Mouse (Mus musculus): Measurements from ENCODE around the gene Stac3. TPM values are rescaled to one million over a fixed set of nuclear protein-coding genes. Genes with fewer than 3 reads are reported as not detected.

The Stac3 gene
- polyA plus RNA-seq, 2 experiments, result 0.37 TPM; not detected in 1

GRCm38 (mm10) chr10:127491128-127491512, 10.4 kb upstream of the Stac3 start:
- no peak for TF ChIP-seq EP300 (IDR thresholded peaks at IDR 0.05; ENCODE audit: low read depth)
- no peak for TF ChIP-seq CTCF (IDR thresholded peaks at IDR 0.05; ENCODE audit: low read depth)
- 74% methylated on average over 8 of the region's 8 CpGs for WGBS (ENCODE audit: insufficient replicate concordance)

GRCm38 (mm10) chr10:127492118-127492517, 9.4 kb upstream of the Stac3 start:
- WGBS (ENCODE audit: insufficient replicate concordance), result 81% methylated on average over 3 of the region's 3 CpGs
- no peak overlapping the region for H3K27ac ChIP-seq
- DNase-seq (ENCODE audit: low read depth in 3 of 3, low spot score in 3 of 3) (no peak), ATAC-seq (ENCODE audit: insufficient read depth) (no peak)
- peaks cover 13% of the 10 kb centered on the region for H3K36me3 ChIP-seq (replicated peaks; ENCODE audit: control insufficient read depth, insufficient read depth, low read depth)
- TF ChIP-seq EP300 (IDR thresholded peaks at IDR 0.05; ENCODE audit: low read depth), result no peak
- TF ChIP-seq CTCF (IDR thresholded peaks at IDR 0.05; ENCODE audit: low read depth), result no peak
- no peak overlapping the region for H3K4me3 ChIP-seq (ENCODE audit: insufficient read depth in 1 of 2, low read depth in 2 of 2, low read length in 2 of 2)
- no peak overlapping the region for H3K4me2 ChIP-seq (ENCODE audit: low read depth)
- no peaks in the 10 kb centered on the region for H3K4me1 ChIP-seq (replicated peaks; ENCODE audit: control insufficient read depth in 2 of 2, insufficient read depth in 2 of 2, low read length in 1 of 2)
- H3K9me3 ChIP-seq (ENCODE audit: control insufficient read depth, low read length), result no peaks in the 10 kb centered on the region
- no peaks in the 10 kb centered on the region for H3K27me3 ChIP-seq (ENCODE audit: control insufficient read depth, insufficient read depth, low read length)
- H3K9ac ChIP-seq (replicated peaks), result no peak overlapping the region

More at GRCm38 (mm10) chr10:127491128-127491512, 10.4 kb upstream of the Stac3 start:
- H3K9me3 ChIP-seq (ENCODE audit: control insufficient read depth, low read length), result no peaks in the 10 kb centered on the region
- no peak overlapping the region for H3K27ac ChIP-seq
- ATAC-seq (ENCODE audit: insufficient read depth) (no peak), DNase-seq (ENCODE audit: low read depth in 3 of 3, low spot score in 3 of 3) (no peak)
- no peak overlapping the region for H3K4me2 ChIP-seq (ENCODE audit: low read depth)
- H3K4me1 ChIP-seq (replicated peaks; ENCODE audit: control insufficient read depth in 2 of 2, insufficient read depth in 2 of 2, low read length in 1 of 2), result no peaks in the 10 kb centered on the region
- H3K36me3 ChIP-seq (replicated peaks; ENCODE audit: control insufficient read depth, insufficient read depth, low read depth), result peaks cover 11% of the 10 kb centered on the region
- no peak overlapping the region for H3K4me3 ChIP-seq (ENCODE audit: insufficient read depth in 1 of 2, low read depth in 2 of 2, low read length in 2 of 2)
- no peak overlapping the region for H3K9ac ChIP-seq (replicated peaks)
- no peaks in the 10 kb centered on the region for H3K27me3 ChIP-seq (ENCODE audit: control insufficient read depth, insufficient read depth, low read length)

GRCm38 (mm10) chr10:127496156-127496555, 5.3 kb upstream of the Stac3 start:
- no peak for TF ChIP-seq EP300 (IDR thresholded peaks at IDR 0.05; ENCODE audit: low read depth)
- TF ChIP-seq CTCF (IDR thresholded peaks at IDR 0.05; ENCODE audit: low read depth), result no peak

GRCm38 (mm10) chr10:127499516-127499915, 2.0 kb upstream of the Stac3 start:
- H3K36me3 ChIP-seq (replicated peaks; ENCODE audit: control insufficient read depth, insufficient read depth, low read depth), result peaks cover 4% of the 10 kb centered on the region; the same call in 1 of the 2 replicates
- no peaks in the 10 kb centered on the region for H3K9me3 ChIP-seq (ENCODE audit: control insufficient read depth, low read length)

More at GRCm38 (mm10) chr10:127496156-127496555, 5.3 kb upstream of the Stac3 start:
- H3K9me3 ChIP-seq (ENCODE audit: control insufficient read depth, low read length), result no peaks in the 10 kb centered on the region
- WGBS (ENCODE audit: insufficient replicate concordance), result 77% methylated on average over 3 of the region's 3 CpGs
- DNase-seq (ENCODE audit: low read depth in 3 of 3, low spot score in 3 of 3), result no peak
- H3K36me3 ChIP-seq (replicated peaks; ENCODE audit: control insufficient read depth, insufficient read depth, low read depth), result peaks cover 13% of the 10 kb centered on the region; the same call in 1 of the 2 replicates
- no peak overlapping the region for H3K27ac ChIP-seq
- no peaks in the 10 kb centered on the region for H3K4me1 ChIP-seq (replicated peaks; ENCODE audit: control insufficient read depth in 2 of 2, insufficient read depth in 2 of 2, low read length in 1 of 2)
- no peaks in the 10 kb centered on the region for H3K27me3 ChIP-seq (ENCODE audit: control insufficient read depth, insufficient read depth, low read length)
- ATAC-seq (ENCODE audit: insufficient read depth), result no peak
- no peak overlapping the region for H3K4me3 ChIP-seq (ENCODE audit: insufficient read depth in 1 of 2, low read depth in 2 of 2, low read length in 2 of 2)
- H3K4me2 ChIP-seq (ENCODE audit: low read depth), result no peak overlapping the region
- no peak overlapping the region for H3K9ac ChIP-seq (replicated peaks)

GRCm38 (mm10) chr10:127500042-127500441, 1.4 kb upstream of the Stac3 start:
- ATAC-seq (ENCODE audit: insufficient read depth), result no peak
- Histone ChIP-seq H3K36me3 (replicated peaks; ENCODE audit: control insufficient read depth, insufficient read depth, low read depth) (peaks cover 4% of the 10 kb centered on the region; the same call in 1 of the 2 replicates), H3K9ac (replicated peaks) (no peak overlapping the region), H3K4me3 (ENCODE audit: insufficient read depth in 1 of 2, low read depth in 2 of 2, low read length in 2 of 2) (no peak overlapping the region), H3K4me2 (ENCODE audit: low read depth) (no peak overlapping the region), H3K27ac (no peak overlapping the region), H3K4me1 (replicated peaks; ENCODE audit: control insufficient read depth in 2 of 2, insufficient read depth in 2 of 2, low read length in 1 of 2) (no peaks in the 10 kb centered on the region), H3K27me3 (ENCODE audit: control insufficient read depth, insufficient read depth, low read length) (no peaks in the 10 kb centered on the region), H3K9me3 (ENCODE audit: control insufficient read depth, low read length) (no peaks in the 10 kb centered on the region)
- TF ChIP-seq CTCF (IDR thresholded peaks at IDR 0.05; ENCODE audit: low read depth), result no peak
- no peak for TF ChIP-seq EP300 (IDR thresholded peaks at IDR 0.05; ENCODE audit: low read depth)
- no peak for DNase-seq (ENCODE audit: low read depth in 3 of 3, low spot score in 3 of 3)
- 67% methylated on average over 4 of the region's 4 CpGs for WGBS (ENCODE audit: insufficient replicate concordance)

More at GRCm38 (mm10) chr10:127499516-127499915, 2.0 kb upstream of the Stac3 start:
- ATAC-seq (ENCODE audit: insufficient read depth) (no peak), DNase-seq (ENCODE audit: low read depth in 3 of 3, low spot score in 3 of 3) (no peak)
- Histone ChIP-seq H3K4me3 (ENCODE audit: insufficient read depth in 1 of 2, low read depth in 2 of 2, low read length in 2 of 2) (no peak overlapping the region), H3K27me3 (ENCODE audit: control insufficient read depth, insufficient read depth, low read length) (no peaks in the 10 kb centered on the region), H3K9ac (replicated peaks) (no peak overlapping the region), H3K27ac (no peak overlapping the region), H3K4me1 (replicated peaks; ENCODE audit: control insufficient read depth in 2 of 2, insufficient read depth in 2 of 2, low read length in 1 of 2) (no peaks in the 10 kb centered on the region), H3K4me2 (ENCODE audit: low read depth) (no peak overlapping the region)
- TF ChIP-seq CTCF (IDR thresholded peaks at IDR 0.05; ENCODE audit: low read depth) (no peak), EP300 (IDR thresholded peaks at IDR 0.05; ENCODE audit: low read depth) (no peak)
- 74% methylated on average over 5 of the region's 5 CpGs for WGBS (ENCODE audit: insufficient replicate concordance)

Measured in liver, embryonic 14.5 days (tissue).